Mouse (Mus musculus): ENCODE measurements at regions not wholly inside any gene's neighbourhood (a gene's known extent, or its start where the extent isn't known, plus 50 kb on each side); places are given as distances from the start of the nearest gene placed in this dataset.
A peak's percentile ranks its signal among the peaks of the same experiment; 100 is the strongest.

GRCm38 (mm10) chr3:14952169-14952729 is 66.2 kb downstream of the Car2 start:
- no peak for DNase-seq

- DNase-seq, result no peak
Observed at GRCm38 (mm10) chr3:14952951-14953350, 66.9 kb downstream of the Car2 start.

GRCm38 (mm10) chr3:14957481-14957880 is 71.4 kb downstream of the Car2 start:
- DNase-seq, result peak; percentile 52 to 82

- no peak for DNase-seq
Observed at GRCm38 (mm10) chr3:14958277-14958676, 72.2 kb downstream of the Car2 start.

- peak in 1 of 2 experiments; percentile 15 for DNase-seq
Observed at GRCm38 (mm10) chr3:14959586-14959985, 73.5 kb downstream of the Car2 start.

- DNase-seq, result no peak
Observed at GRCm38 (mm10) chr3:14964795-14965194, 78.7 kb downstream of the Car2 start.

GRCm38 (mm10) chr3:14965438-14966044 is 79.5 kb downstream of the Car2 start:
- DNase-seq, result no peak

- DNase-seq, result peak; percentile 51 to 53
Observed at GRCm38 (mm10) chr3:14967235-14967634, 81.2 kb downstream of the Car2 start.

- DNase-seq, result no peak
Observed at GRCm38 (mm10) chr3:14968345-14968744, 82.3 kb downstream of the Car2 start.

- DNase-seq, result no peak
Observed at GRCm38 (mm10) chr3:14969698-14970097, 83.6 kb downstream of the Car2 start.

- DNase-seq, result no peak
Observed at GRCm38 (mm10) chr3:14971647-14972046, 85.6 kb downstream of the Car2 start.

GRCm38 (mm10) chr3:14974758-14975157 is 88.7 kb downstream of the Car2 start:
- no peak for DNase-seq

GRCm38 (mm10) chr3:14975203-14975602 is 89.1 kb downstream of the Car2 start:
- DNase-seq, result no peak

GRCm38 (mm10) chr3:14979116-14979613 is 93.1 kb downstream of the Car2 start:
- DNase-seq, result no peak

- DNase-seq, result no peak
Observed at GRCm38 (mm10) chr3:14989635-14990034, 103.6 kb downstream of the Car2 start.

GRCm38 (mm10) chr3:14993936-14994335 is 107.9 kb downstream of the Car2 start:
- no peak for DNase-seq

- no peak for DNase-seq
Observed at GRCm38 (mm10) chr3:14997241-14997640, 111.2 kb downstream of the Car2 start.

GRCm38 (mm10) chr3:14998521-14998920 is 112.4 kb downstream of the Car2 start:
- no peak for DNase-seq

GRCm38 (mm10) chr3:14999411-14999810 is 113.3 kb downstream of the Car2 start:
- DNase-seq, result no peak

GRCm38 (mm10) chr3:14999914-15000313 is 113.8 kb downstream of the Car2 start:
- DNase-seq, result no peak

GRCm38 (mm10) chr3:15000657-15001056 is 114.6 kb downstream of the Car2 start:
- DNase-seq, result no peak

GRCm38 (mm10) chr3:15007821-15008220 is 121.7 kb downstream of the Car2 start:
- DNase-seq, result peak in 1 of 2 experiments; percentile 17

- DNase-seq, result no peak
Observed at GRCm38 (mm10) chr3:15008501-15008900, 122.4 kb downstream of the Car2 start.

- DNase-seq, result no peak
Observed at GRCm38 (mm10) chr3:15009747-15010146, 123.7 kb downstream of the Car2 start.

GRCm38 (mm10) chr3:15016621-15017020 is 130.5 kb downstream of the Car2 start:
- DNase-seq, result no peak
